Mouse (Mus musculus) stomach, embryonic 14.5 days (tissue): ENCODE measurements around the gene Prkcd. TPM values are rescaled to one million over a fixed set of nuclear protein-coding genes. Genes with fewer than 3 reads are reported as not detected.
A peak's percentile ranks its signal among the peaks of the same experiment; 100 is the strongest.

Experiments used
- ATAC-seq: fragments of 200-750 bp; cut with Nextera tagmentation; 2 replicates; pipeline ENCODE4 v1.8.0; 2017; ENCODE audit warnings: low read depth, moderate TSS enrichment; ENCODE audit not compliant: insufficient number of reproducible peaks, insufficient read depth, low FRiP score
- H3K27ac ChIP-seq: fragments of 300-500 bp; sonication (generic); 2 replicates; pipeline ENCODE4 v1.5.1; 2014; ENCODE audit warnings: mild to moderate bottlenecking, low read length, moderate library complexity, mixed read lengths
- H3K27me3 ChIP-seq: fragments of 300-500 bp; sonication (generic); 2 replicates; pipeline ENCODE4 v1.6.1; 2014; ENCODE audit warnings: low read length, control low read depth, mixed read lengths; ENCODE audit not compliant: control insufficient read depth, insufficient read depth
- H3K36me3 ChIP-seq: fragments of 300-500 bp; sonication (generic); 2 replicates; pipeline ENCODE4 v1.6.1; 2014; ENCODE audit warnings: mild to moderate bottlenecking, control low read depth, low read length, moderate library complexity, mixed read lengths; ENCODE audit not compliant: control insufficient read depth, insufficient read depth
- H3K4me1 ChIP-seq: fragments of 300-500 bp; sonication (generic); 2 replicates; pipeline ENCODE4 v1.6.1; 2014; ENCODE audit warnings: low read length, control low read depth, mixed read lengths; ENCODE audit not compliant: control insufficient read depth, insufficient read depth
- H3K4me2 ChIP-seq: fragments of 300-500 bp; sonication (generic); replicated peaks from 2 replicates; pipeline ENCODE4 v1.6.1; 2014; ENCODE audit warnings: low read depth, low read length, control low read depth
- H3K4me3 ChIP-seq: fragments of 300-500 bp; sonication (generic); 2 replicates; pipeline ENCODE4 v1.5.1; 2014; ENCODE audit warnings: low read depth, low read length, control low read depth
- H3K9ac ChIP-seq: fragments of 300-500 bp; sonication (generic); replicated peaks from 2 replicates; pipeline ENCODE4 v1.6.1; 2014; ENCODE audit warnings: low read depth, mild to moderate bottlenecking, control low read depth, low read length, moderate library complexity, mixed read lengths
- H3K9me3 ChIP-seq: fragments of 300-500 bp; sonication (generic); 2 replicates; pipeline ENCODE4 v1.6.1; 2016; ENCODE audit warnings: low read depth, low read length, control low read depth; ENCODE audit not compliant: control insufficient read depth
- WGBS: fragments of 180-500 bp; shearing (Covaris S2); extraction: QIAGEN DNeasy Blood & Tissue Kit; methylation state at CpG from one replicate; pipeline ENCODE4 v1.1.7; 2014; 5-methylcytosine and 5-hydroxymethylcytosine counted together
- polyA plus RNA-seq: library from polyadenylated mRNA; unstranded; fragments of >200 nt; fragmentation: Nextera tagmentation; extraction: Ambion mirVana; gene quantifications from 2 replicates; pipeline ENCODE4 v1.2.1, GENCODE M21; 2014

Gene Prkcd
- polyA plus RNA-seq, result 45.3 and 51.2 TPM in 2 replicates

DNA sequence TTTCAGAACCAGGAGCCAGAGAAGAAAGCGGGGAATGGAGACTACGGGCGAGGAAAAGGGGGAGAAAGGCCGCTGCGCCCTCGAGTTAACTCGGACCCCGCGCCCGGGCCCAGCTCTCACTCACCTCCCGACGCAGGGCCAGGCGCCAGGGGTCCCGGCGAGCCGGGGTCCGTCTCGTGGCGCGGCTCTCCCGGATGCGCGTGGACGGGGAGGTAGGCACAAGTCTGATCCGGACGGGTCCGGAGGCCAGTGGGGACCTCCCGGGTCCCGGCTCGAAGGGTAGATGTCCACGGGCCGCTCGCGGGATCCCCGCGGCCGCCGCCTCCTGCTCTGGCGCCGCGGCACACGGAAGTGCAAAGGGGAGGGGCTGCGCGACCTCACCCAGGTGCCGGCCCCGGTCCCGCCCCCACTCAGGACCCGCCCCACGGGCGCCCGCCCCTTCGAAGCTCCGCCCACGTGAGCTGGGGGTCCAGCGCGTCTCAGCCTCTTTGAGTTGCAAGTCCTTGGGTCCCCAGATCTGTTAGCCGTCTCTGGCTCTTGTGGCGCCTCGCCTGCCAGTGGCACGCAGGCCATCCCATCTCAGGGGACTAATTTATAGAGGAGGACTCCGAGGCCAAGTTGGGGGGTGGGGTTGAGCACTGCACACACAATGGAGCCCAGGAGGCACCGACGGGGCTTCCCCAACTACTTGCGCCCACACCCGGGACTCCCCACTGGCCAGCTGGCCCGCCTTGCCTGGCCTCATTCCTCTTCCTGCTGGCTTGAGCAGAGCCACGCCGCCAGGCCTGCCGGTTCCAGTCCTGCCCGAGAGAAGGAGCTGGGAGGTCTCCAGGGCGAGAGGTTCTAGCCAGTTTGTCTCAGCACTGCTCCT is at the start of gene Prkcd:
Gene Prkcd, minus strand, starts transcription at position 355 of the 871 bp plus-strand sequence.
- H3K27me3 ChIP-seq, result no peaks in the 10 kb centered on the region
- under 1% methylated on average over 70 of the region's 71 CpGs for WGBS
- no peaks in the 10 kb centered on the region for H3K36me3 ChIP-seq
- peak within 1 kb of the TSS; percentile 69 for H3K27ac ChIP-seq
- peak within 1 kb of the TSS; percentile 58 for H3K9ac ChIP-seq
- peak within 1 kb of the TSS; percentile 60 for H3K4me2 ChIP-seq
- H3K4me3 ChIP-seq, result peak within 1 kb of the TSS; percentile 74
- peaks cover 17% of the 10 kb centered on the region for H3K4me1 ChIP-seq
- no peaks in the 10 kb centered on the region for H3K9me3 ChIP-seq
- ATAC-seq, result peak; percentile 84

DNA sequence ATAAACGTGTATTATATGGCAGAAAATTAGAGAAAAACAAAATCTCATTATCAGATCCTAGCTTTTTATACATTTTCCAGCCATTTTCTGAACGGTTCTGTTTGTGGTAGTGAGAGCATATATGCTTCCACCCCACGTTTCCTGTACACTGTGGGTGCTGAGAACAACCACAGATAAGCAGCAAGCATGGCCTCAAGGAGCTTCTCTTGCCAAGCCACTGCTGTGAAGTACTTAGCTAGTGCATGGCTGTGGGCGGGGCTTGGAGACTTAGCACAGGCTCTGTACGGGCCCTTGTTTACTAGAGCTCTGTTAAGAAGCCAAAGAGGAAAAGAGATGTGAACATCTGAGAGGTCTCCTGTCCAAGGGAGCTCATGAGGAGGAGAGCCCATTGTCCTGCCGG is 48.9 kb upstream of the Prkcd start:
- H3K4me3 ChIP-seq, result no peak overlapping the region

DNA sequence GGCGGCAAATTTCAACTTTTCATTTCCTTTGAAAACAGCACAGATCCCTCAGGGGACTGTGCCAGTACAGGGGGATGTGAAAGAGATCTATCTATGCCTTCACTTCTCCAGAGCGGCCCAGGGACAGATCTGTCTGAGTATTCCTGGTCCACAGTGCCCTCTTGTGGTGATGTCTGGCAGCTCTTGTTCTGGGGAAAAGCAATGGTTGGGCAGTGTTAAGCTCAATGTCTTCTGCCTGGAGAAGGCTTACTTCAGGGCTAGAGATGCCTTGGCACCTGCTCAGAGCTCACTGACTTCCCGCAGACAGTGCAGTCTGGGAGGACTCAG is 45.9 kb upstream of the Prkcd start:
- ATAC-seq, result peak; percentile 67; the same call in 1 of the 2 replicates
- Histone ChIP-seq H3K4me1 (no peaks in the 10 kb centered on the region), H3K27me3 (no peaks in the 10 kb centered on the region), H3K4me2 (no peak overlapping the region), H3K9ac (no peak overlapping the region), H3K36me3 (peaks cover 32% of the 10 kb centered on the region), H3K27ac (no peak overlapping the region), H3K4me3 (no peak overlapping the region), H3K9me3 (no peaks in the 10 kb centered on the region)
- WGBS, result 6% methylated on average over 3 of the region's 3 CpGs

More for the DNA sequence above, 48.9 kb upstream of the Prkcd start:
- 69% methylated on average over 6 of the region's 6 CpGs for WGBS
- ATAC-seq, result no peak
- H3K27ac ChIP-seq, result no peak overlapping the region
- H3K27me3 ChIP-seq, result no peaks in the 10 kb centered on the region
- no peak overlapping the region for H3K9ac ChIP-seq
- H3K4me1 ChIP-seq, result no peaks in the 10 kb centered on the region
- H3K4me2 ChIP-seq, result no peak overlapping the region
- no peaks in the 10 kb centered on the region for H3K9me3 ChIP-seq
- H3K36me3 ChIP-seq, result peaks cover 52% of the 10 kb centered on the region

DNA sequence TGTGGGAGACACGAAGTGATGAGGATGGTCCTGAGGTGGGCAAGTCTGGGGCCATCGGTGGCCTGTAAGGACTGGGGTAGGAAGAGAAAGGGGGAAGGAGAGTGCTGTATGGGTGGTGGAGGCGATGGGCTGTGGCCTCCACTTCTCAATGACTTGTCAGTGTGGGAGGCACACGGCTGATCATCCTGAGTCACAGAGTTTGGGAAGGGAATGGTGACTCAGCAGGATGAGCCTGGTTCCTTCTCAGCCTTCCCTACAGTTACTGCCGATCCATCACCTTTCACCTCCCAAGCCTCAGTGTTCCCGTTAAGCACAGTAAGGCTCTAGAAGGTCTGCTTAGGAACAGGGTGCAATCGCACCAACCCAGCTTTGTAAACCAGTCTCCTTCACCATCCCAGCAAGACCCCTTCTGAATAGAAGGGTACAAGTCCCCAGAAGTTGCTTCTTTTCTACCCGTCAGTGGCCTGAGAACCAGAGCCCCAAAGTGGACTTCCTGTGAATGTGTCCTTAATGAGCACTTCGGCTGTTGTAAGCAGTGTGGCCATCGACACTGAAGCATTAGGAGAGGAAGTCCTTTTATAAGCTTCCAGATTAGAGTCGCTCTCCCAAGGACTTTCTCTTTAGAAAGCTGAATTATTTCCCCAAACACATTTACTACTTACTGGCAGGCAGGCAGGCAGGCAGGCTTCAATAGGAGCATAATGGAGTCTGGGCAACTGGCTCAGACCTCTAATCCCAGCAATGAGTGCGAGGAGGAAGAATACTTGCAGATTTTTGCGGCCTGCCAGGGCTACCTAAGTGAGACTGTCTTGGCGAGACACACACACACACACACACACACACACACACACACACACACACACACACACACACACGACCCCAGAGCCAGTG is 45.3 kb upstream of the Prkcd start:
- Histone ChIP-seq H3K9ac (no peak overlapping the region), H3K4me1 (no peaks in the 10 kb centered on the region), H3K9me3 (no peaks in the 10 kb centered on the region), H3K4me2 (no peak overlapping the region), H3K4me3 (no peak overlapping the region), H3K27ac (no peak overlapping the region), H3K36me3 (peaks cover 27% of the 10 kb centered on the region), H3K27me3 (no peaks in the 10 kb centered on the region)
- 71% methylated on average over 15 of the region's 15 CpGs for WGBS
- ATAC-seq, result no peak

DNA sequence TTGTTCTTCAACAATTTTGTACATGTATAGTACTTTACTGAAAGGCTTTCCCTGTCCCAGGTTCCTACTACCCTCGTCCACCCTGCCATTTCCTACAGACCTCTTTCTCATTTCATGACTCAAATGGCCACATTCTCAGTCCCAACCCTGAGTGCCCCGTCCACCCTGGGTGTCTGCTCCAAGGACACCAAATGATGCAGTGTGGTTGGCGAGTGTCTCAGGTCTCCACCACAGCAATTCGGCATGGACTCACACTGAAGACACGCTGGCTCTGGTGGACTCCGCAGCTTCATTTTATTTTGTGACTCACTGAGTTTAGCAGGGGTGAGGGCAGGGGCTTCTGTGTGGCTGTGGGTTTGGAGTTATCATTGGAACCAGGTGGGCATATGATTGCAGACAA is 44.2 kb upstream of the Prkcd start:
- WGBS, result 89% methylated on average over 6 of the region's 6 CpGs

DNA sequence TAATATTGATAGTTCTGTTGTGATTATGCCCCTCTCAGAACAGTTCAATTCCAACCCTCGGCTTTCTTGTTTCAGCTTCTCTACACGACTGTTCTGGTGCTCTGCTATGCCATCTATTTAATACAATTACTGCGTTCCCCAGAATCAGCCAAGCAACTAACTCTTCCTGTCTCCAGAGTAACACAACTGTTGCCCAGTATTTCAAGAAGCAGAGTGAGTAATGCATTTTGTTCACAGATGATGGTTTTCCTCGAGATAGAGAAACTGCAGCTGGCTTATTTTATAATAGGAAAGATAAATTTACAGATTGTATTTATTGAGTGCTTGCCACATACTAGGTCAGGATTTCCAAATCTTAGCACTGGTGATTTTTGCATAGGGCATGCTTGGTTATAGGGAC is 40.6 kb upstream of the Prkcd start:
- ATAC-seq, result no peak
- WGBS, result 82% methylated on average over 4 of the region's 4 CpGs

More for the DNA sequence above, 44.2 kb upstream of the Prkcd start:
- no peak overlapping the region for H3K27ac ChIP-seq
- H3K9ac ChIP-seq, result no peak overlapping the region
- no peak overlapping the region for H3K4me3 ChIP-seq
- ATAC-seq, result no peak
- H3K4me1 ChIP-seq, result no peaks in the 10 kb centered on the region
- peaks cover 31% of the 10 kb centered on the region for H3K36me3 ChIP-seq
- H3K9me3 ChIP-seq, result no peaks in the 10 kb centered on the region
- no peak overlapping the region for H3K4me2 ChIP-seq
- no peaks in the 10 kb centered on the region for H3K27me3 ChIP-seq

DNA sequence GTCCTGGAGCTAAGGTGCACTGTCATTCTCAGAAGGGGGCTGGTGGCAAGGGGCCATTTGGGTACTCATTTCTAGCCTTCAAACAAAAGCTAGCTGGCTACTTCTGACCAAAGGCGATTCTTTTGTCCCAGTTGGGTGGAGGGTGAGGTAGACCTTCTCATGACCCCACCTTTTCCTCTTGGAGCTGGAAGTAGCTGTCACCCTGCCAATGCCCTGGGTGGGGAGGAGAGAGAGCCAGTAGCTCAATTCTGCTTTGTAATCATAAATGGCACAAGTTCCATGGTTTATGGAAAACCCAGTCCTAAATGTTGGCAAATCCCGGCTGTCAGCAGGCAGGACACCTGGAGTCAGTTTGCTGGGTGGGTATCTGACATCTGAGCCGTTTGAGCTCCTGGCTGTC is 40.1 kb upstream of the Prkcd start:
- no peaks in the 10 kb centered on the region for H3K9me3 ChIP-seq
- H3K27me3 ChIP-seq, result no peaks in the 10 kb centered on the region
- H3K36me3 ChIP-seq, result peaks cover 31% of the 10 kb centered on the region
- 82% methylated on average over 3 of the region's 3 CpGs for WGBS
- no peak overlapping the region for H3K9ac ChIP-seq
- no peak overlapping the region for H3K27ac ChIP-seq
- no peak for ATAC-seq
- no peak overlapping the region for H3K4me2 ChIP-seq
- H3K4me1 ChIP-seq, result no peaks in the 10 kb centered on the region
- H3K4me3 ChIP-seq, result no peak overlapping the region

More for the DNA sequence above, 40.6 kb upstream of the Prkcd start:
- Histone ChIP-seq H3K27ac (no peak overlapping the region), H3K9me3 (no peaks in the 10 kb centered on the region), H3K4me1 (no peaks in the 10 kb centered on the region), H3K4me3 (no peak overlapping the region), H3K4me2 (no peak overlapping the region), H3K36me3 (peaks cover 31% of the 10 kb centered on the region), H3K27me3 (no peaks in the 10 kb centered on the region), H3K9ac (no peak overlapping the region)

DNA sequence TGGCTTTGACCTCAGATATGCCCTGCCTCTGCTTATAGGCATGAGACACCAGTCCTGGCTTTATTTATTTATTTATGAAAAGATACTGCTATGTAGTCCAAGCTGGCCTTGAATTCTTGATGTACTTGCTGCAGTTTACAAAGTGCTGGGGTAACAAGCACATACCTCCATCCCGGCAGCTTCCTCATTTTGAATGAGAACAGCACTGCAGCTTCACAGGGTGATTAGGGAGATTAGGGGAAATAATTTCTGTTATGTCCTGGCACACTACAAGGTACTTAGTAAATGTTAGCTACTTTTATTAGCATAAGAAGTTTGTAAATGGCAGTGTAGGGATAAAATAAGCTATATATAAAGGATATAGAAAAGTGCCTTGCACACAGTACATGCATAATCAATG is 29.5 kb upstream of the Prkcd start:
- no peaks in the 10 kb centered on the region for H3K9me3 ChIP-seq

More for the DNA sequence above, 29.5 kb upstream of the Prkcd start:
- H3K4me1 ChIP-seq, result peaks cover 5% of the 10 kb centered on the region; the same call in 1 of the 2 replicates
- H3K4me3 ChIP-seq, result no peak overlapping the region
- ATAC-seq, result no peak
- H3K27ac ChIP-seq, result no peak overlapping the region
- WGBS, result 88% methylated on average over 1 of the region's 1 CpGs
- H3K9ac ChIP-seq, result no peak overlapping the region
- peaks cover 17% of the 10 kb centered on the region for H3K36me3 ChIP-seq
- no peak overlapping the region for H3K4me2 ChIP-seq
- H3K27me3 ChIP-seq, result no peaks in the 10 kb centered on the region
